16 mouse cellular contexts compared by ENCODE assay signal in genomic region chr10:4036476-4036875, GRCm38 (mm10).
"Had no signal": no experiment of that assay in that cellular context is flagged by ENCODE, and none has a peak within 500 bp of the region (broad histone marks: within the 10 kb centered on the region; RNA-seq: fewer than 3 reads in every experiment).

No protein-coding gene starts in this region.

- H3K27me3 ChIP-seq: heart, embryonic 12.5 days; hindbrain, embryonic 12.5 days; hindbrain, embryonic 15.5 days; limb, embryonic 12.5 days; liver, embryonic 13.5 days; liver, embryonic 15.5 days had no signal

- H3K4me1 ChIP-seq: heart, embryonic 12.5 days; hindbrain, embryonic 10.5 days; hindbrain, embryonic 12.5 days; hindbrain, embryonic 15.5 days; limb, embryonic 10.5 days; limb, embryonic 12.5 days; liver, embryonic 13.5 days; liver, embryonic 15.5 days had no signal

- H3K27ac ChIP-seq: gastrocnemius, adult 2 months; heart, adult 2 months; hindbrain, embryonic 10.5 days; hindbrain, embryonic 12.5 days; hindbrain, embryonic 15.5 days; layer of hippocampus, adult 2 months; left cerebral cortex, adult 2 months; limb, embryonic 10.5 days; liver, embryonic 13.5 days; liver, embryonic 15.5 days had no signal

- H3K9ac ChIP-seq: heart, embryonic 12.5 days; hindbrain, embryonic 12.5 days; hindbrain, embryonic 15.5 days; limb, embryonic 12.5 days; liver, embryonic 13.5 days; liver, embryonic 15.5 days had no signal

- DNase-seq: gastrocnemius, adult 2 months; gastrocnemius, postnatal 10 days; gastrocnemius, postnatal 25 days; liver, embryonic 13.5 days had no signal

- ATAC-seq: forebrain, embryonic 16.5 days; inflammation-experienced regulatory T-cells, adult 6 months had no signal

- H3K4me3 ChIP-seq: gastrocnemius, adult 2 months; heart, adult 2 months; heart, embryonic 12.5 days; hindbrain, embryonic 10.5 days; hindbrain, embryonic 12.5 days; hindbrain, embryonic 15.5 days; layer of hippocampus, adult 2 months; left cerebral cortex, adult 2 months; limb, embryonic 10.5 days; limb, embryonic 12.5 days; liver, embryonic 13.5 days; liver, embryonic 15.5 days had no signal

- H3K9me3 ChIP-seq: heart, embryonic 12.5 days; hindbrain, embryonic 10.5 days; hindbrain, embryonic 12.5 days; hindbrain, embryonic 15.5 days; limb, embryonic 10.5 days; limb, embryonic 12.5 days; liver, embryonic 13.5 days; liver, embryonic 15.5 days had no signal

- H3K4me2 ChIP-seq: heart, embryonic 12.5 days; hindbrain, embryonic 12.5 days; hindbrain, embryonic 15.5 days; limb, embryonic 12.5 days; liver, embryonic 13.5 days; liver, embryonic 15.5 days had no signal

- H3K36me3 ChIP-seq: hindbrain, embryonic 12.5 days; hindbrain, embryonic 15.5 days had no signal
